Mouse (Mus musculus): ENCODE data around the gene Ptges2. TPM values are rescaled to one million over a fixed set of nuclear protein-coding genes. Genes with fewer than 3 reads are reported as not detected.

Gene Ptges2
- total RNA-seq (2023): 1 to 10 TPM; 5.8 to 7.8 TPM

DNA sequence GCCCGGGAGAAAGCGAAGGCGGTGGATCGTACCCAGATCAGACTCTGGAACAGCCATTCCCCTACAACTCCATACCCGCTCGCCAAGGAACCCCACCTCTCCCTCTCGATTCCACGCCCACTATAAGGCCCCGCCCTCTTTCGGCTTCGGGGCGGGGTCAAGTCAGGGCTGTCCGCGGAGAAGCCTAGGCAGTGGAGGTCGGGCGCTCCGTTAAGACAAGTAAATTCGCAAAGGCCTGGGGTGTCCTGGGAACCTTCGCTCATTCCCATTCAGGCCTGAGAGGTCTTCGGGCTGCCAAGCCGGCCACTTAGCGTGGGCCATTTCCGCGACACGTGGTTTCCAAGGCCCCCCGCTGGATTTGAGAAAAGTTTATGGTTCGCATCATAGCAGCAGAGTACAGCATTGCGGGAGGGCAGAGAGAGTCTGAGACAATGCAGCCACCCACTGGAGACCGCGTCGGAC is at the start of gene Ptges2:
Gene Ptges2, plus strand, starts transcription at position 413 of the 462 bp plus-strand sequence.

GRCm38 (mm10) chr2:32352151-32353006 is 43.3 kb upstream of the Ptges2 start, which contains the start of gene Ciz1:
Gene Ciz1, plus strand, starts transcription at chr2:32352327.

GRCm38 (mm10) chr2:32353007-32353542 is 42.6 kb upstream of the Ptges2 start, which contains the start of gene Dnm1:
Gene Dnm1, minus strand, starts transcription at chr2:32353338.

GRCm38 (mm10) chr2:32381775-32382223 is 13.9 kb upstream of the Ptges2 start, which contains the start of gene 1110008P14Rik:
Gene 1110008P14Rik, minus strand, starts transcription at chr2:32381938.

GRCm38 (mm10) chr2:32387706-32388490 is 7.8 kb upstream of the Ptges2 start, which contains the start of gene Lcn2:
Gene Lcn2, minus strand, starts transcription at chr2:32388252.

GRCm38 (mm10) chr2:32449761-32450754 is 54.4 kb downstream of the Ptges2 start, which contains the start of gene Naif1:
Gene Naif1, plus strand, starts transcription at chr2:32450457.

GRCm38 (mm10) chr2:32450881-32451844 is 55.5 kb downstream of the Ptges2 start, which contains the start of gene Slc25a25:
Gene Slc25a25, minus strand, starts transcription at chr2:32451445.

Other genes with a start within 250 kb of the Ptges2 start
- gene Prrc2b, start 244.8 kb upstream of the Ptges2 start, total RNA-seq (2023): 100 to 1,000 TPM; 164 to 165 TPM
- gene Pomt1, start 159.3 kb upstream of the Ptges2 start, total RNA-seq (2023): 10 to 100 TPM; 22.4 to 36.3 TPM
- 100 to 1,000 TPM; 116 to 123 TPM for gene Uck1, start 135.7 kb upstream of the Ptges2 start, total RNA-seq (2023)
- 10 to 100 TPM; 50.2 to 63.1 TPM for gene Golga2, start 108.5 kb upstream of the Ptges2 start, total RNA-seq (2023)
- gene Swi5, start 107.8 kb upstream of the Ptges2 start, total RNA-seq (2023): 10 to 100 TPM; 79.4 to 92.1 TPM
- gene Ciz1, start 43.6 kb upstream of the Ptges2 start, total RNA-seq (2023): 100 to 1,000 TPM; 116 to 117 TPM
- not detected for gene Dnm1, start 42.6 kb upstream of the Ptges2 start, total RNA-seq (2023)
- gene 1110008P14Rik, start 14.0 kb upstream of the Ptges2 start, total RNA-seq (2023): 10 to 100 TPM; 21.5 to 25.8 TPM
- gene Lcn2, start 7.6 kb upstream of the Ptges2 start, total RNA-seq (2023): 1 to 10 TPM; 1.9 to 2.4 TPM
- gene Naif1, start 54.6 kb downstream of the Ptges2 start, total RNA-seq (2023): 1 to 10 TPM; 5.1 to 5.2 TPM
- gene Slc25a25, start 55.5 kb downstream of the Ptges2 start, total RNA-seq (2023): 10 to 100 TPM; 46.4 to 58.3 TPM
- 100 to 1,000 TPM; 173 to 175 TPM for gene Fam102a, start 139.4 kb downstream of the Ptges2 start, total RNA-seq (2023)
- gene Dpm2, start 175.0 kb downstream of the Ptges2 start, total RNA-seq (2023): 10 to 100 TPM; 57.9 to 58.0 TPM
- gene Pip5kl1, start 178.9 kb downstream of the Ptges2 start, total RNA-seq (2023): 1 to 10 TPM; 1.2 to 1.3 TPM
- gene 9430097D07Rik, start 179.8 kb downstream of the Ptges2 start, total RNA-seq (2023): not detected
- 10 to 100 TPM; 21.4 to 24.5 TPM for gene St6galnac4, start 191.2 kb downstream of the Ptges2 start, total RNA-seq (2023)
- 1 to 10 TPM; 5.1 to 6.9 TPM for gene St6galnac6, start 203.8 kb downstream of the Ptges2 start, total RNA-seq (2023)
- gene Ak1, start 225.9 kb downstream of the Ptges2 start, total RNA-seq (2023): not detected